Mouse (Mus musculus) right cerebral cortex, postnatal 25 days (tissue): ENCODE results near the gene Camk2d.

Experiments
- DNase-seq: peaks from one replicate; pipeline ENCODE4 v3.0.0; 2022

The Camk2d gene

GRCm38 (mm10) chr3:126760608-126761007, 164.5 kb downstream of the Camk2d start:
- DNase-seq, result no peak

- DNase-seq, result no peak
Observed at GRCm38 (mm10) chr3:126764745-126765144, 168.6 kb downstream of the Camk2d start.

- no peak for DNase-seq
Observed at GRCm38 (mm10) chr3:126770056-126770455, 174.0 kb downstream of the Camk2d start.

GRCm38 (mm10) chr3:126771032-126771431, 174.9 kb downstream of the Camk2d start:
- DNase-seq, result no peak

- DNase-seq, result peak; percentile 37
Observed at GRCm38 (mm10) chr3:126771541-126771940, 175.4 kb downstream of the Camk2d start.

GRCm38 (mm10) chr3:126776001-126776400, 179.9 kb downstream of the Camk2d start:
- DNase-seq, result no peak

- no peak for DNase-seq
Observed at GRCm38 (mm10) chr3:126777101-126777500, 181.0 kb downstream of the Camk2d start.

GRCm38 (mm10) chr3:126777879-126778278, 181.8 kb downstream of the Camk2d start:
- no peak for DNase-seq

GRCm38 (mm10) chr3:126780014-126780615, 184.0 kb downstream of the Camk2d start:
- DNase-seq, result no peak

- no peak for DNase-seq
Observed at GRCm38 (mm10) chr3:126793035-126793964, 197.2 kb downstream of the Camk2d start.

GRCm38 (mm10) chr3:126795904-126796303, 199.8 kb downstream of the Camk2d start:
- no peak for DNase-seq

- DNase-seq, result no peak
Observed at GRCm38 (mm10) chr3:126797025-126797424, 200.9 kb downstream of the Camk2d start.

- no peak for DNase-seq
Observed at GRCm38 (mm10) chr3:126797810-126798209, 201.7 kb downstream of the Camk2d start.

GRCm38 (mm10) chr3:126802988-126803387, 206.9 kb downstream of the Camk2d start:
- no peak for DNase-seq

GRCm38 (mm10) chr3:126804968-126805367, 208.9 kb downstream of the Camk2d start:
- DNase-seq, result no peak

- DNase-seq, result no peak
Observed at GRCm38 (mm10) chr3:126806145-126806544, 210.0 kb downstream of the Camk2d start.

GRCm38 (mm10) chr3:126809915-126810314, 213.8 kb downstream of the Camk2d start:
- no peak for DNase-seq

GRCm38 (mm10) chr3:126810372-126811090, 214.4 kb downstream of the Camk2d start:
- DNase-seq, result no peak

GRCm38 (mm10) chr3:126811646-126812045, 215.5 kb downstream of the Camk2d start:
- no peak for DNase-seq

- DNase-seq, result no peak
Observed at GRCm38 (mm10) chr3:126822374-126822773, 226.3 kb downstream of the Camk2d start.

GRCm38 (mm10) chr3:126824930-126825329, 228.8 kb downstream of the Camk2d start:
- DNase-seq, result no peak

- no peak for DNase-seq
Observed at GRCm38 (mm10) chr3:126826172-126826571, 230.1 kb downstream of the Camk2d start.

- DNase-seq, result no peak
Observed at GRCm38 (mm10) chr3:126827900-126828299, 231.8 kb downstream of the Camk2d start.
